Mouse (Mus musculus): ENCODE data around the gene Smg7. TPM values are rescaled to one million over a fixed set of nuclear protein-coding genes. Genes with fewer than 3 reads are reported as not detected.

Smg7 gene
- polyA plus RNA-seq, 1 experiment: 47.3 TPM

- no peak overlapping the region for H3K4me3 ChIP-seq (replicated peaks; ENCODE audit: insufficient read depth, low read depth, low read length)
- H3K27me3 ChIP-seq (ENCODE audit: control insufficient read depth, insufficient read depth, low read length): no peaks in the 10 kb centered on the region
- DNase-seq: no peak
- H3K4me1 ChIP-seq (ENCODE audit: control insufficient read depth, insufficient read depth, low read length): no peaks in the 10 kb centered on the region
- no peak overlapping the region for H3K27ac ChIP-seq (ENCODE audit: insufficient read depth, low read length)
- 58% methylated on average over 11 of the region's 11 CpGs for WGBS
- TF ChIP-seq CTCF (IDR thresholded peaks at IDR 0.05; ENCODE audit: borderline replicate concordance, insufficient read depth, low read depth, low read length) (no peak), POLR2A (IDR thresholded peaks at IDR 0.05; ENCODE audit: borderline replicate concordance, insufficient read depth, low read length) (no peak)
Measured at GRCm38 (mm10) chr1:152838026-152838702, 64.3 kb downstream of the Smg7 start.

GRCm38 (mm10) chr1:152835061-152835460, 67.4 kb downstream of the Smg7 start:
- no peaks in the 10 kb centered on the region for H3K4me1 ChIP-seq (ENCODE audit: control insufficient read depth, insufficient read depth, low read length)

GRCm38 (mm10) chr1:152832316-152832715, 70.1 kb downstream of the Smg7 start:
- 88% methylated on average over 6 of the region's 6 CpGs for WGBS
- no peak overlapping the region for H3K27ac ChIP-seq (ENCODE audit: insufficient read depth, low read length)
- no peaks in the 10 kb centered on the region for H3K4me1 ChIP-seq (ENCODE audit: control insufficient read depth, insufficient read depth, low read length)
- TF ChIP-seq POLR2A (IDR thresholded peaks at IDR 0.05; ENCODE audit: borderline replicate concordance, insufficient read depth, low read length) (no peak), CTCF (IDR thresholded peaks at IDR 0.05; ENCODE audit: borderline replicate concordance, insufficient read depth, low read depth, low read length) (no peak)
- no peak for DNase-seq
- H3K27me3 ChIP-seq (ENCODE audit: control insufficient read depth, insufficient read depth, low read length): no peaks in the 10 kb centered on the region
- no peak overlapping the region for H3K4me3 ChIP-seq (replicated peaks; ENCODE audit: insufficient read depth, low read depth, low read length)

More at GRCm38 (mm10) chr1:152835061-152835460, 67.4 kb downstream of the Smg7 start:
- WGBS: 92% methylated on average over 3 of the region's 3 CpGs
- no peak for DNase-seq
- TF ChIP-seq CTCF (IDR thresholded peaks at IDR 0.05; ENCODE audit: borderline replicate concordance, insufficient read depth, low read depth, low read length) (no peak), POLR2A (IDR thresholded peaks at IDR 0.05; ENCODE audit: borderline replicate concordance, insufficient read depth, low read length) (no peak)
- Histone ChIP-seq H3K27ac (ENCODE audit: insufficient read depth, low read length) (no peak overlapping the region), H3K4me3 (replicated peaks; ENCODE audit: insufficient read depth, low read depth, low read length) (no peak overlapping the region), H3K27me3 (ENCODE audit: control insufficient read depth, insufficient read depth, low read length) (no peaks in the 10 kb centered on the region)

- H3K27me3 ChIP-seq (ENCODE audit: control insufficient read depth, insufficient read depth, low read length): no peaks in the 10 kb centered on the region
- H3K27ac ChIP-seq (ENCODE audit: insufficient read depth, low read length): no peak overlapping the region
- no peak for DNase-seq
- 73% methylated on average over 5 of the region's 5 CpGs for WGBS
- no peak for TF ChIP-seq POLR2A (IDR thresholded peaks at IDR 0.05; ENCODE audit: borderline replicate concordance, insufficient read depth, low read length)
- no peak for TF ChIP-seq CTCF (IDR thresholded peaks at IDR 0.05; ENCODE audit: borderline replicate concordance, insufficient read depth, low read depth, low read length)
- H3K4me3 ChIP-seq (replicated peaks; ENCODE audit: insufficient read depth, low read depth, low read length): no peak overlapping the region
- H3K4me1 ChIP-seq (ENCODE audit: control insufficient read depth, insufficient read depth, low read length): no peaks in the 10 kb centered on the region
Measured at GRCm38 (mm10) chr1:152831619-152832018, 70.8 kb downstream of the Smg7 start.

- no peak overlapping the region for H3K27ac ChIP-seq (ENCODE audit: insufficient read depth, low read length)
- 39% methylated on average over 8 of the region's 8 CpGs for WGBS
- DNase-seq: no peak
- H3K4me1 ChIP-seq (ENCODE audit: control insufficient read depth, insufficient read depth, low read length): no peaks in the 10 kb centered on the region
- TF ChIP-seq CTCF (IDR thresholded peaks at IDR 0.05; ENCODE audit: borderline replicate concordance, insufficient read depth, low read depth, low read length): no peak
- TF ChIP-seq POLR2A (IDR thresholded peaks at IDR 0.05; ENCODE audit: borderline replicate concordance, insufficient read depth, low read length): no peak
- no peak overlapping the region for H3K4me3 ChIP-seq (replicated peaks; ENCODE audit: insufficient read depth, low read depth, low read length)
- no peaks in the 10 kb centered on the region for H3K27me3 ChIP-seq (ENCODE audit: control insufficient read depth, insufficient read depth, low read length)
Measured at GRCm38 (mm10) chr1:152831003-152831402, 71.4 kb downstream of the Smg7 start.

- WGBS: 93% methylated on average over 9 of the region's 9 CpGs
- TF ChIP-seq CTCF (IDR thresholded peaks at IDR 0.05; ENCODE audit: borderline replicate concordance, insufficient read depth, low read depth, low read length): no peak
- no peak for TF ChIP-seq POLR2A (IDR thresholded peaks at IDR 0.05; ENCODE audit: borderline replicate concordance, insufficient read depth, low read length)
- Histone ChIP-seq H3K4me3 (replicated peaks; ENCODE audit: insufficient read depth, low read depth, low read length) (no peak overlapping the region), H3K27me3 (ENCODE audit: control insufficient read depth, insufficient read depth, low read length) (no peaks in the 10 kb centered on the region), H3K27ac (ENCODE audit: insufficient read depth, low read length) (no peak overlapping the region), H3K4me1 (ENCODE audit: control insufficient read depth, insufficient read depth, low read length) (no peaks in the 10 kb centered on the region)
- no peak for DNase-seq
Measured at GRCm38 (mm10) chr1:152830054-152830453, 72.4 kb downstream of the Smg7 start.

- Histone ChIP-seq H3K4me1 (ENCODE audit: control insufficient read depth, insufficient read depth, low read length) (no peaks in the 10 kb centered on the region), H3K27me3 (ENCODE audit: control insufficient read depth, insufficient read depth, low read length) (no peaks in the 10 kb centered on the region), H3K4me3 (replicated peaks; ENCODE audit: insufficient read depth, low read depth, low read length) (no peak overlapping the region), H3K27ac (ENCODE audit: insufficient read depth, low read length) (no peak overlapping the region)
- DNase-seq: no peak
- WGBS: 60% methylated on average over 10 of the region's 10 CpGs
- no peak for TF ChIP-seq CTCF (IDR thresholded peaks at IDR 0.05; ENCODE audit: borderline replicate concordance, insufficient read depth, low read depth, low read length)
- TF ChIP-seq POLR2A (IDR thresholded peaks at IDR 0.05; ENCODE audit: borderline replicate concordance, insufficient read depth, low read length): no peak
Measured at GRCm38 (mm10) chr1:152828637-152829355, 73.7 kb downstream of the Smg7 start.

GRCm38 (mm10) chr1:152828168-152828567, 74.3 kb downstream of the Smg7 start:
- TF ChIP-seq POLR2A (IDR thresholded peaks at IDR 0.05; ENCODE audit: borderline replicate concordance, insufficient read depth, low read length) (no peak), CTCF (IDR thresholded peaks at IDR 0.05; ENCODE audit: borderline replicate concordance, insufficient read depth, low read depth, low read length) (no peak)
- DNase-seq: no peak
- no peak overlapping the region for H3K27ac ChIP-seq (ENCODE audit: insufficient read depth, low read length)
- H3K4me3 ChIP-seq (replicated peaks; ENCODE audit: insufficient read depth, low read depth, low read length): no peak overlapping the region
- no peaks in the 10 kb centered on the region for H3K27me3 ChIP-seq (ENCODE audit: control insufficient read depth, insufficient read depth, low read length)
- no peaks in the 10 kb centered on the region for H3K4me1 ChIP-seq (ENCODE audit: control insufficient read depth, insufficient read depth, low read length)
- 83% methylated on average over 5 of the region's 5 CpGs for WGBS
